Mouse (Mus musculus): Measurements from ENCODE around the gene Cpne7.

Gene Cpne7

GRCm38 (mm10) chr8:123117127-123117731, at the start of gene Cpne7:
Cpne7 (plus strand) TSS chr8:123117374.
- DNase-seq (ENCODE audit: low spot score in 2 of 2): no peak

DNA sequence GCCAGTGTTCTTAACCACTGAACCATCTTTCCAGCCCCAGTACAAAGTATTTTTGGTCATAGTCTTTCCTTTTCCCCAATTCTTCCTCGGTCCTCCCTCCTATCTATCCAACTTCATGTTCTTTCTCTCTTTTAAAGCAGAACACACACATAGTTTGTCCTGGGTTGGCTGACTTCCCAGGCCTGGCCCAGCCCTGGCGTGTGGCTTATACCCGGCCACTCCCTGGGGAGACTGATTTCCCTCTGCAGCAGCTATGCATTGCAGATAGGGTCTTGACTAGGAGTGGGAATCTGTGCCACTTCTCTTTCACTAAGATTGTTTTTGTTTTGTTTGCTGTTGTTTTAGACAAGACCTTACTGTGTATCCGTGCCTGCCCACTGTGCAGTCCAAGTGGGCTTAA, 46.0 kb upstream of the Cpne7 start:
- DNase-seq (ENCODE audit: low spot score in 2 of 2): no peak

GRCm38 (mm10) chr8:123077213-123077612, 40.0 kb upstream of the Cpne7 start:
- DNase-seq (ENCODE audit: low spot score in 2 of 2): no peak

- DNase-seq (ENCODE audit: low spot score in 2 of 2): no peak
Measured at GRCm38 (mm10) chr8:123082993-123083392, 34.2 kb upstream of the Cpne7 start.

DNA sequence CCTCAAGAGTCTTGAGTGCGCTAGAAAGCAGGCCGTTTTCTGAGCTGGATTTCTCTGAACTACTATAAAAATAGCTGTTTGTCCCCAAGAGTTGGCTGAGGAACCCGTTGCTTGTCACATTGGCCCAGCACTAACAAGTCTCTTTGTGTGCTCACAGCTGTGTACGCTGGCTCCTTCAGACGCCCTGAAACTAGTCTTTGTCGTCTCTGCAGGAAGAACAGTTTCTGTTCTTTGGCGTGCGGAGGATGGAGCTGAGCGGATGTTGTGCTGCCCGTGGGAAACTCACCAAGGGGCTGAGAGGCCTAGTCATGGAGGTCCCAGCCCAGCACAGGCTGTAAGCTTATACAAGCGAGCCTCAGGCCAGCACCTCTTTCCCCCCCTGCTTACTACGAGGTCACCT, 33.6 kb upstream of the Cpne7 start:
- DNase-seq (ENCODE audit: low spot score in 2 of 2): no peak

DNA sequence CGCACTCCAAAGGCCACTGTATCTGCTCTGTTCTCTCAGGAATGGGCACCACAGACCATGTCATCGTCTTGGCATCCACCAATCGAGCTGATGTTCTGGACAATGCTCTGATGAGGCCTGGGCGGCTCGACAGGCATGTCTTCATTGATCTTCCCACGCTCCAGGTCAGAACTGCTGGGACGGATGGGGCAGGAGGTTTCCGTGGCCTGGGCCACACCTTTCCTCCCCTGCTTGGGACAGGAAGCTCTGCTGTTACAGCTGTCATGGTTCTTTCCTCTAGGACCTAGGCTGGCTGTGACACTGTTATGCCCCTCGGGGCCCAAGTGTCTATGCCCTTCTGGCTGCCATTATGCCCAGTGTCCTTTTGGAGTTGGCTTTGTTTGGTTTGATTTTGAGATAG, 29.9 kb upstream of the Cpne7 start:
- DNase-seq (ENCODE audit: low spot score in 2 of 2): no peak

DNA sequence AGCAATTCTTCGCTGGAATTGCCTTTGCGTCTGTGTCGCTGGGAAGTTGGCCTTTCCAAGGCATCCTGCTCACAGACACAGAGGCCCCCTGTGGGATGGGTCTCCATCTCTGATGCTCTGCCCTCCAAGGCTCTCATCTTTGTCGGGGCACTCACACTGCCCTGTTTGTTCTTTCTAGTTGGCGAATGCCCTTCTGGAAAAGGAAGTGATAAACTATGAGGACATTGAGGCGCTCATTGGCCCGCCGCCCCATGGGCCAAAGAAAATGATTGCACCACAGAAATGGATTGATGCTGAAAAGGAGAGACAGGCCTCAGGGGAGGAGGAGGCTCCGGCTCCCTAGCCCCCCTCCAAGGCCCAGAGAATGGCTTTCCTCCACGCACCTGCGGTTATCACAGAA, 20.0 kb upstream of the Cpne7 start:
- no peak for DNase-seq (ENCODE audit: low spot score in 2 of 2)

- DNase-seq (ENCODE audit: low spot score in 2 of 2): no peak
Measured at GRCm38 (mm10) chr8:123097786-123098584, 19.2 kb upstream of the Cpne7 start.

- DNase-seq (ENCODE audit: low spot score in 2 of 2): no peak
Measured at GRCm38 (mm10) chr8:123100288-123100687, 16.9 kb upstream of the Cpne7 start.

DNA sequence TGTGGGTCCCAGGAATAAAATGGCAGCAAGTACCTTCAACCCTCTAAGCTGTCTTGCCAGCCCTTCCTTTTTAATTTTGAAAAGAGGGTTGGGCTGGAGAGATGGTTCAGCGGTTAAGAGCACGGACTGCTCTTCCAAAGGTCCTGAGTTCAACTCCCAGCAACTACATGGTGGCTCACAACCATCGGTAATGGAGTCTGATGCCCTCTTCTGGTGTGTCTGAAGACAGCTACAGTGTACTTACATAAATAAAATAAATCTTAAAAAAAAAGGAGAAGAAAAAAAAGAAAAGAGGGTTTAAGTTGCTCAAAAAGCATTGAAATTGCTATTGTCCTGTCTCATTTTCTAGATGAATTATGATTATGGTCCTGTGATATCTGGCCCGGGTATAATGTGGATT, 15.9 kb upstream of the Cpne7 start:
- no peak for DNase-seq (ENCODE audit: low spot score in 2 of 2)

- DNase-seq (ENCODE audit: low spot score in 2 of 2): peak; percentile 97 to 98
Measured at GRCm38 (mm10) chr8:123101735-123102685, 15.2 kb upstream of the Cpne7 start, which contains the start of gene Rpl13. Rpl13 (plus strand) TSS chr8:123102350.

- peak in 1 of 2 experiments; percentile 70 for DNase-seq (ENCODE audit: low spot score in 2 of 2)
Measured at GRCm38 (mm10) chr8:123102855-123103254, 14.3 kb upstream of the Cpne7 start.

- DNase-seq (ENCODE audit: low spot score in 2 of 2): no peak
Measured at GRCm38 (mm10) chr8:123103285-123103684, 13.9 kb upstream of the Cpne7 start.

DNA sequence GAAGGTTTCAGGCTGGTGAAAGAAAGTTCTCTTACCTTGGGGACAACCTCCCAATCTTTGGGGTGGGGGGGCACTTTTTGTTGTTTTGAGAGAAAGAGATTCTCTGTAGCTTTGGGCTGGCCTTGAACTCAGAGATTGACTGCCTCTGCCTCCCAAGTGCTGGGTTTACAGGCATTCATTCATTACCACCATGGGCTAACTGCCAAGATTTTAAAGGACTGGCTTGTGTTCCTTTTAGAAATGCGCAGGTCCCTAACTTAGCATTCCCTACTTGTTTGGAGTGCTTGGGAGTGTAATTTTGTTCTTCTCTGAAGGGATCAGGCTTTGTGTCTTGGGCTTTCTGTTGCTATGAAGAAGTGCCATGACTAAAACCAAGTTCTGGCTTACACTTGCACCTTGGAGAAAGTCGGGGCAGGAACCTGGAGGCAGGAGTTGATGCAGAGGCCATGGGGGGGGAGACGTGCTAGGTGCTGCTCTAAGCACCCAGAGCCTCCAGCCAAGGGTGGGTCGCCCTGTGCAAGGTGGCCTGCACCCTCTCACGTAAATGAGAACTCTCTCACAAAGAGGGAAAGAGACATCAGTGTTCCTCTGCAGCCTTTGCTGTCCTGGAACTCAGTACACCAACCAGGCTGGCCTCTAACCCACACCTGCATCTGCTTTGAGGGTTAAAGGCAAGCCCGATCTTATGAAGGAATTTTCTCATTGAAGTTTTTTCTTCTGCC, 13.0 kb upstream of the Cpne7 start:
- no peak for DNase-seq (ENCODE audit: low spot score in 2 of 2)

GRCm38 (mm10) chr8:123105553-123106326, 11.4 kb upstream of the Cpne7 start:
- no peak for DNase-seq (ENCODE audit: low spot score in 2 of 2)

DNA sequence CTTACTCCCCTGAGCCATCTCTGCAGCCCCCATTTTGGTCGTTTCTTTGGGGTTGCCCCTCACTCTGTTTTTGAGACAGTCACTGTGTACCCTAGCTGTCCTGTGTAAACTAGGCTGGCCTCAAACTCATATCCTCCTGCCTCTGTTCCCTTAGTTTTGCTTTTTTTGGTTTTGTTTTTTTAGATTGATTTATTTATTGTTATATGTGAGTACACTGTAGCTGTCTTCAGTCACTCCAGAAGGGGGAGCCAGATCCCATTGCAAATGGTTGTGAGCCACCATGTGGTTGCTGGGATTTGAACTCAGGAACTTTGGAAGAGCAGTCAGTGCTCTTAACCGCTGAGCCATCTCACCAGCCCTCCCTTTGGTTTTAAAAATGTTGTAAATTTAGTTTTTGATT, 10.6 kb upstream of the Cpne7 start:
- no peak for DNase-seq (ENCODE audit: low spot score in 2 of 2)

DNA sequence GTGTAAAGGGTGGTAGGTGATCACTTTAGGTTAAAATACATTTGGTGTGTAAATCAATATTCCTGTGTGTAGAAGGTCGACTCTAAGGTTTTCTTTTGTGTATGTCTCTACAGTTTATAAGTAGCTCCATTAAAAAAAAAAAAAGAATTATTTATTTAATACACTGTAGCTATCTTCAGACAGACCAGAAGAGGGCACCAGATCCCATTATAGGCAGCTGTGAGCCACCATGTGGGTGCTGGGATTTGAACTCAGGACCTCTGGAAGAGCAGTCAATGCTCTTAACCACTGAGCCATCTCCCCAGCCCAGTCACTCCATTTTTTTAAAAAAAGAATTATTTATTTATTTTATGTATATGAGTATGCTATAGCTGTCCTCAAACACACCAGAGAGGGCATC, 9.2 kb upstream of the Cpne7 start:
- no peak for DNase-seq (ENCODE audit: low spot score in 2 of 2)

DNA sequence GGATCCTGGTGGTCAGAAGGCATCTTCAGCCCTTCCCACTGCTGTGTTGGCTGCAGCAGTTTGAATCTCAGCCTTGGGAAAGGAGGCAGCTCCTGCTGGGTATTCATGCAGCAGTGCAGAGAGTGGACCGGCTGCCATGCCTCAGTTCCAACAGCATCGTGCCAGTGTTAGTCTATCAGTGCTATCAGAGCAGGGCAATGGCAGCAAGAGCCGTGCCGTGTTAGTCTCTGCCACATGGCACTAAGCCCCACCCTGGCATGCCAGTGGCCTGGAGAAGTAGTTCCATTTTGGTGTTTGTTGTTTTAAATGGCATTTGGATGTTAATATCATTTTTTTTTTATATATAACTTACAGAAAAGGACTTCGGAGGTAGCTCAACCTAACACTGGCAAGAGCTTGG, 8.2 kb upstream of the Cpne7 start:
- no peak for DNase-seq (ENCODE audit: low spot score in 2 of 2)

- peak; percentile 33 to 80 for DNase-seq (ENCODE audit: low spot score in 2 of 2)
Measured at GRCm38 (mm10) chr8:123110649-123111048, 6.5 kb upstream of the Cpne7 start.

- no peak for DNase-seq (ENCODE audit: low spot score in 2 of 2)
Measured at GRCm38 (mm10) chr8:123112892-123113291, 4.3 kb upstream of the Cpne7 start.

All from spleen, postnatal 4 days (tissue).